Mouse (Mus musculus) C2C12 (cell line): Measurements from ENCODE around the gene Camta1. TPM values are rescaled to one million over a fixed set of nuclear protein-coding genes. Genes with fewer than 3 reads are reported as not detected.

Source experiments
- H3K27me3 ChIP-seq: one replicate; pipeline ENCODE4 v1.6.1; 2011; ENCODE audit not compliant: control insufficient read depth, insufficient read depth, insufficient read length
- H3K36me3 ChIP-seq: one replicate; pipeline ENCODE4 v1.6.1; 2011; ENCODE audit not compliant: control insufficient read depth, insufficient read depth
- H3K4me3 ChIP-seq: one replicate; pipeline ENCODE4 v1.5.1; 2011; ENCODE audit warnings: mild to moderate bottlenecking, control low read depth; ENCODE audit not compliant: poor library complexity, insufficient read depth, severe bottlenecking
- H3K79me2 ChIP-seq: one replicate; pipeline ENCODE4 v1.6.1; 2011; ENCODE audit not compliant: control insufficient read depth, insufficient read depth
- H3K79me3 ChIP-seq: one replicate; pipeline ENCODE4 v1.6.1; 2011; ENCODE audit warnings: low read depth, control low read depth
- H3ac ChIP-seq: one replicate; pipeline ENCODE3; 2011; ENCODE audit warnings: low read depth; ENCODE audit not compliant: control insufficient read depth, insufficient read length
- CEBPB ChIP-seq: IDR thresholded peaks from one replicate; pipeline ENCODE4 v1.6.1; 2011; ENCODE audit warnings: low read depth, mild to moderate bottlenecking, control low read depth, moderate library complexity
- CTCF ChIP-seq: IDR thresholded peaks from one replicate; pipeline ENCODE4 v1.5.1; 2011; ENCODE audit not compliant: control insufficient read depth, insufficient read depth, insufficient read length
- FOSL1 ChIP-seq: IDR thresholded peaks from one replicate; pipeline ENCODE4 v1.8.0; 2011; ENCODE audit warnings: mild to moderate bottlenecking, low read length; ENCODE audit not compliant: poor library complexity, insufficient read depth, severe bottlenecking
- MAX ChIP-seq: IDR thresholded peaks from one replicate; pipeline ENCODE4 v1.6.1; 2011; ENCODE audit warnings: mild to moderate bottlenecking, control low read depth
- MYOD1 ChIP-seq: IDR thresholded peaks from one replicate; pipeline ENCODE4 v1.6.1; 2011; ENCODE audit warnings: low read depth; ENCODE audit not compliant: control insufficient read depth, insufficient read length
- MYOG ChIP-seq: IDR thresholded peaks from one replicate; pipeline ENCODE4 v1.6.1; 2011; ENCODE audit not compliant: control insufficient read depth, insufficient read length; ENCODE audit errors: extremely low read depth
- USF1 ChIP-seq: IDR thresholded peaks from one replicate; pipeline ENCODE4 v1.6.1; 2011; ENCODE audit warnings: low read depth, mild to moderate bottlenecking, control low read depth, moderate library complexity
- polyA plus RNA-seq: library from polyadenylated mRNA; unstranded; fragments of >200 nt; fragmentation: generic; extraction: Trizol; gene quantifications from one replicate; pipeline ENCODE4 v1.2.1, GENCODE M21; 2012; ENCODE audit warnings: missing spikeins

The Camta1 gene
- polyA plus RNA-seq, 1 experiment, result 21.7 TPM

- no peaks in the 10 kb centered on the region for H3K79me2 ChIP-seq
- no peak overlapping the region for H3ac ChIP-seq
- H3K36me3 ChIP-seq, result no peaks in the 10 kb centered on the region
- peaks cover 31% of the 10 kb centered on the region for H3K27me3 ChIP-seq
- no peak for TF ChIP-seq CTCF
- TF ChIP-seq USF1, result peak; percentile 27
- no peak for TF ChIP-seq MYOD1
- no peak for TF ChIP-seq CEBPB
- no peak for TF ChIP-seq MAX
- no peak for TF ChIP-seq MYOG
- TF ChIP-seq FOSL1, result no peak
- H3K4me3 ChIP-seq, result no peak overlapping the region
- no peaks in the 10 kb centered on the region for H3K79me3 ChIP-seq
Observed at GRCm38 (mm10) chr4:151739348-151739956, 122.2 kb downstream of the Camta1 start.

- no peak for TF ChIP-seq FOSL1
- no peak for TF ChIP-seq CEBPB
- no peak for TF ChIP-seq MYOD1
- TF ChIP-seq CTCF, result no peak
- TF ChIP-seq MYOG, result no peak
- no peak for TF ChIP-seq USF1
- no peak for TF ChIP-seq MAX
- Histone ChIP-seq H3K79me3 (no peaks in the 10 kb centered on the region), H3K79me2 (no peaks in the 10 kb centered on the region), H3ac (no peak overlapping the region), H3K27me3 (peaks cover 32% of the 10 kb centered on the region), H3K36me3 (no peaks in the 10 kb centered on the region), H3K4me3 (no peak overlapping the region)
Observed at GRCm38 (mm10) chr4:151738875-151739274, 122.8 kb downstream of the Camta1 start.

GRCm38 (mm10) chr4:151738280-151738679, 123.4 kb downstream of the Camta1 start:
- H3K79me3 ChIP-seq, result no peaks in the 10 kb centered on the region
- no peak overlapping the region for H3ac ChIP-seq
- H3K4me3 ChIP-seq, result no peak overlapping the region
- TF ChIP-seq FOSL1 (no peak), MAX (no peak), CEBPB (no peak), CTCF (no peak), MYOG (no peak), USF1 (no peak), MYOD1 (no peak)
- peaks cover 33% of the 10 kb centered on the region for H3K27me3 ChIP-seq
- H3K79me2 ChIP-seq, result no peaks in the 10 kb centered on the region
- H3K36me3 ChIP-seq, result no peaks in the 10 kb centered on the region

- Histone ChIP-seq H3K79me2 (no peaks in the 10 kb centered on the region), H3K36me3 (no peaks in the 10 kb centered on the region), H3K27me3 (peaks cover 37% of the 10 kb centered on the region), H3ac (no peak overlapping the region), H3K79me3 (no peaks in the 10 kb centered on the region), H3K4me3 (no peak overlapping the region)
- TF ChIP-seq USF1 (no peak), FOSL1 (no peak), CEBPB (no peak), MAX (no peak), MYOD1 (no peak), MYOG (no peak), CTCF (no peak)
Observed at GRCm38 (mm10) chr4:151732668-151733067, 129.0 kb downstream of the Camta1 start.

- no peaks in the 10 kb centered on the region for H3K79me3 ChIP-seq
- H3K27me3 ChIP-seq, result peaks cover 33% of the 10 kb centered on the region
- no peaks in the 10 kb centered on the region for H3K36me3 ChIP-seq
- no peak overlapping the region for H3ac ChIP-seq
- TF ChIP-seq FOSL1 (no peak), CTCF (no peak), USF1 (no peak), MAX (no peak), MYOG (no peak), MYOD1 (no peak), CEBPB (no peak)
- no peak overlapping the region for H3K4me3 ChIP-seq
- no peaks in the 10 kb centered on the region for H3K79me2 ChIP-seq
Observed at GRCm38 (mm10) chr4:151730037-151730759, 131.5 kb downstream of the Camta1 start.
